In genomic region chr4:155668689-155669597, GRCm38 (mm10) we compare ENCODE assay signal across 8 mouse cellular contexts. TPM values are rescaled to one million over a fixed set of nuclear protein-coding genes. Genes with fewer than 3 reads are reported as not detected.
DNase-seq lines count a peak whose midpoint lies in the region; ATAC-seq lines count a peak whose summit lies in the region.

Mib2 (minus strand) TSS chr4:155669198.

- DNase-seq in adrenal gland, adult (ENCODE audit: inconsistent age in 2 of 2, low spot score in 1 of 2): peak; percentile 97 to 99
- peak; percentile 99 for DNase-seq in embryo, embryonic 10.5 days (ENCODE audit: low spot score)
- DNase-seq in gastrocnemius, postnatal 14 days: peak; percentile 96
- peak; percentile 95 to 99 for DNase-seq in left cerebral cortex, postnatal 10 days (ENCODE audit: extremely low spot score in 1 of 2, low spot score in 2 of 2)
- peak; percentile 97 for DNase-seq in right cerebral cortex, postnatal 25 days
- DNase-seq in urinary bladder, postnatal 4 days (ENCODE audit: low spot score in 2 of 2): peak; percentile 93 to 96

- intact Hi-C loops in gastrocnemius, postnatal 14 days (cut with DNase I; ENCODE audit: low total_unique reads): no loop called here
- intact Hi-C loops in left cerebral cortex, postnatal 10 days (cut with DNase I): no loop called here

- ATAC-seq in inflammation-experienced regulatory T-cells, adult 6 months: peak; percentile 97
- ATAC-seq in megakaryocyte-erythroid progenitor cell, adult 5-6 weeks (replicated peaks; ENCODE audit: low FRiP score, low TSS enrichment, poor library complexity, severe bottlenecking): peak; percentile 98

RNA-seq across cellular contexts. Expression of gene Mib2, which starts in this region (rescaled TPM):
- total RNA-seq in gastrocnemius, postnatal 14 days (2021): 10 to 100 TPM; 11.3 to 13.3 TPM
- polyA plus RNA-seq in inflammation-experienced regulatory T-cells, adult 6 months (2017; shearing (Covaris generic)): 1 to 10 TPM; 3.1 to 5.2 (median 3.9) TPM
- 100 to 1,000 TPM in 1 of 2 experiments, 10 to 100 TPM in 1; 98.4 to 100 TPM for total RNA-seq in left cerebral cortex, postnatal 10 days (2021)
- total RNA-seq in megakaryocyte-erythroid progenitor cell, adult 5-6 weeks (2014; fragmentation: Nextera tagmentation): 12.9 and 17.9 TPM in 2 replicates
- 11.9 and 13.3 TPM in 2 replicates for total RNA-seq in megakaryocyte-erythroid progenitor cell, adult 5-6 weeks (2017)

Comparison
In these comparisons a context has a peak if more than half of its experiments do, and no peak if none do; other contexts are left out.
1. Peak in every context shown above with its lines: DNase-seq and ATAC-seq.
2. RNA of gene Mib2 (total RNA-seq): 98.4 to 100 TPM in left cerebral cortex, postnatal 10 days; 11.9 to 17.9 TPM in megakaryocyte-erythroid progenitor cell, adult 5-6 weeks and 11.3 to 13.3 TPM in gastrocnemius, postnatal 14 days; every median in the first group is over 4 times any median in the second.